Mouse (Mus musculus) kidney, embryonic 15.5 days (tissue): Measurements from ENCODE around the gene Rln3. TPM values are rescaled to one million over a fixed set of nuclear protein-coding genes. Genes with fewer than 3 reads are reported as not detected.
"Not testable (repeated sequence)": the region's sequence is repeated elsewhere in the genome, so short reads cannot be mapped to it uniquely, and the experiment has no call there.

Source experiments
- ATAC-seq: fragments of 200-750 bp; cut with Nextera tagmentation; replicated peaks from 2 replicates; pipeline ENCODE4 v1.8.0; 2017; ENCODE audit warnings: moderate TSS enrichment; ENCODE audit not compliant: low FRiP score
- H3K27ac ChIP-seq: fragments of 300-500 bp; sonication (generic); 2 replicates; pipeline ENCODE4 v1.5.1; 2015; ENCODE audit warnings: mild to moderate bottlenecking, inconsistent platforms
- H3K27me3 ChIP-seq: fragments of 300-500 bp; sonication (generic); 2 replicates; pipeline ENCODE4 v1.6.1; 2015; ENCODE audit warnings: inconsistent platforms
- H3K36me3 ChIP-seq: fragments of 300-500 bp; sonication (generic); 2 replicates; pipeline ENCODE4 v1.6.1; 2015; ENCODE audit warnings: inconsistent platforms
- H3K4me1 ChIP-seq: fragments of 300-500 bp; sonication (generic); 2 replicates; pipeline ENCODE4 v1.6.1; 2015; ENCODE audit warnings: inconsistent platforms
- H3K4me2 ChIP-seq: fragments of 300-500 bp; sonication (generic); 2 replicates; pipeline ENCODE4 v1.6.1; 2015; ENCODE audit warnings: moderate library complexity, mild to moderate bottlenecking, inconsistent platforms
- H3K4me3 ChIP-seq: fragments of 300-500 bp; sonication (generic); replicated peaks from 2 replicates; pipeline ENCODE4 v1.5.1; 2015; ENCODE audit warnings: mild to moderate bottlenecking, inconsistent platforms
- H3K9ac ChIP-seq: fragments of 300-500 bp; sonication (generic); 2 replicates; pipeline ENCODE4 v1.6.1; 2015; ENCODE audit warnings: mild to moderate bottlenecking, inconsistent platforms
- H3K9me3 ChIP-seq: fragments of 300-500 bp; sonication (generic); replicated peaks from 2 replicates; pipeline ENCODE4 v1.6.1; 2016; ENCODE audit warnings: inconsistent platforms
- WGBS: fragments of 180-500 bp; shearing (Covaris S2); methylation state at CpG from one replicate; pipeline ENCODE4 v1.1.7; 2015; ENCODE audit warnings: mixed read lengths; 5-methylcytosine and 5-hydroxymethylcytosine counted together
- polyA plus RNA-seq: library from polyadenylated mRNA; unstranded; fragments of >200 nt; fragmentation: Nextera tagmentation; extraction: Ambion mirVana; gene quantifications from 2 replicates; pipeline ENCODE4 v1.2.1, GENCODE M21; 2015

The Rln3 gene
- polyA plus RNA-seq, 1 experiment from 2014 or later = not detected

GRCm38 (mm10) chr8:84012499-84013165 lies 32.2 kb downstream of the Rln3 start:
- H3K9ac ChIP-seq = peak overlapping the region; percentile 31; the same call in 1 of the 2 replicates
- H3K4me2 ChIP-seq = peak overlapping the region; percentile 95
- no peaks in the 10 kb centered on the region for H3K36me3 ChIP-seq
- peak; percentile 44; the same call in 1 of the 2 replicates for ATAC-seq
- H3K4me1 ChIP-seq = peaks cover 32% of the 10 kb centered on the region
- WGBS = 6% methylated on average over 35 of the region's 35 CpGs
- peak overlapping the region; percentile 54 for H3K4me3 ChIP-seq
- H3K27ac ChIP-seq = peak overlapping the region; percentile 15; the same call in 1 of the 2 replicates
- peaks cover 36% of the 10 kb centered on the region for H3K27me3 ChIP-seq
- no peaks in the 10 kb centered on the region for H3K9me3 ChIP-seq

GRCm38 (mm10) chr8:84011705-84012498 lies 32.9 kb downstream of the Rln3 start, which contains the start of gene 2210011C24Rik:
Gene 2210011C24Rik, minus strand, starts transcription at chr8:84012171.
- peak within 1 kb of the TSS; percentile 95 for H3K4me2 ChIP-seq
- H3K9ac ChIP-seq = peak within 1 kb of the TSS; percentile 51
- peaks cover 36% of the 10 kb centered on the region for H3K27me3 ChIP-seq
- H3K36me3 ChIP-seq = no peaks in the 10 kb centered on the region
- ATAC-seq = peak; percentile 44
- peak within 1 kb of the TSS; percentile 15; the same call in 1 of the 2 replicates for H3K27ac ChIP-seq
- under 1% methylated on average over 45 of the region's 45 CpGs for WGBS
- H3K4me3 ChIP-seq = peak within 1 kb of the TSS; percentile 54
- no peaks in the 10 kb centered on the region for H3K9me3 ChIP-seq
- H3K4me1 ChIP-seq = peaks cover 32% of the 10 kb centered on the region

- Histone ChIP-seq H3K27ac (no peak overlapping the region), H3K27me3 (peaks cover 36% of the 10 kb centered on the region), H3K9me3 (no peaks in the 10 kb centered on the region), H3K4me1 (peaks cover 32% of the 10 kb centered on the region), H3K9ac (peak overlapping the region; percentile 51; the same call in 1 of the 2 replicates), H3K4me3 (peak overlapping the region; percentile 54), H3K36me3 (no peaks in the 10 kb centered on the region), H3K4me2 (peak overlapping the region; percentile 95)
- 1% methylated on average over 83 of the region's 83 CpGs for WGBS
- ATAC-seq = peak; percentile 41; the same call in 1 of the 2 replicates
These were observed 33.9 kb downstream of the Rln3 start for GRCm38 (mm10) chr8:84010625-84011611.

- Histone ChIP-seq H3K4me1 (peaks cover 35% of the 10 kb centered on the region), H3K4me3 (no peak overlapping the region)
- peak; percentile 7 for ATAC-seq
These were observed 34.9 kb downstream of the Rln3 start for GRCm38 (mm10) chr8:84009876-84010275.

GRCm38 (mm10) chr8:84008362-84008761 lies 36.4 kb downstream of the Rln3 start:
- Histone ChIP-seq H3K27me3 (peaks cover 34% of the 10 kb centered on the region), H3K4me2 (no peak overlapping the region), H3K36me3 (no peaks in the 10 kb centered on the region), H3K4me3 (no peak overlapping the region), H3K27ac (no peak overlapping the region), H3K4me1 (peaks cover 47% of the 10 kb centered on the region), H3K9me3 (no peaks in the 10 kb centered on the region), H3K9ac (no peak overlapping the region)
- no peak for ATAC-seq
- 32% methylated on average over 7 of the region's 7 CpGs for WGBS

More at GRCm38 (mm10) chr8:84009876-84010275, 34.9 kb downstream of the Rln3 start:
- 1% methylated on average over 11 of the region's 11 CpGs for WGBS
- Histone ChIP-seq H3K9me3 (no peaks in the 10 kb centered on the region), H3K27ac (no peak overlapping the region), H3K9ac (no peak overlapping the region), H3K4me2 (peak overlapping the region; percentile 95), H3K36me3 (no peaks in the 10 kb centered on the region), H3K27me3 (peaks cover 36% of the 10 kb centered on the region)

- H3K4me1 ChIP-seq = peaks cover 41% of the 10 kb centered on the region
- not testable (repeated sequence) for ATAC-seq, H3K4me2 ChIP-seq, H3K9me3 ChIP-seq, H3K4me3 ChIP-seq, H3K9ac ChIP-seq
- 90% methylated on average over 7 of the region's 7 CpGs for WGBS
- H3K36me3 ChIP-seq = peaks cover 20% of the 10 kb centered on the region
- H3K27me3 ChIP-seq = peaks cover 11% of the 10 kb centered on the region
- H3K27ac ChIP-seq = peak overlapping the region; percentile 88; the same call in 1 of the 2 replicates
These were observed 39.3 kb downstream of the Rln3 start for GRCm38 (mm10) chr8:84005502-84005901.

GRCm38 (mm10) chr8:84004533-84005201 lies 40.1 kb downstream of the Rln3 start:
- ATAC-seq = peak; percentile 79
- Histone ChIP-seq H3K9me3 (no peaks in the 10 kb centered on the region), H3K27me3 (peaks cover 6% of the 10 kb centered on the region; the same call in 1 of the 2 replicates), H3K27ac (peak overlapping the region; percentile 88), H3K36me3 (peaks cover 29% of the 10 kb centered on the region), H3K9ac (peak overlapping the region; percentile 63), H3K4me3 (peak overlapping the region; percentile 59), H3K4me1 (peaks cover 38% of the 10 kb centered on the region), H3K4me2 (peak overlapping the region; percentile 93)
- under 1% methylated on average over 30 of the region's 30 CpGs for WGBS

GRCm38 (mm10) chr8:84003612-84004246 lies 41.1 kb downstream of the Rln3 start:
- WGBS = 67% methylated on average over 6 of the region's 6 CpGs
- Histone ChIP-seq H3K27ac (peak overlapping the region; percentile 88), H3K36me3 (peaks cover 36% of the 10 kb centered on the region), H3K9me3 (no peaks in the 10 kb centered on the region), H3K4me3 (peak overlapping the region; percentile 59), H3K9ac (peak overlapping the region; percentile 63), H3K27me3 (peaks cover 6% of the 10 kb centered on the region; the same call in 1 of the 2 replicates), H3K4me2 (peak overlapping the region; percentile 93), H3K4me1 (peaks cover 46% of the 10 kb centered on the region)
- ATAC-seq = no peak

- H3K27ac ChIP-seq = no peak overlapping the region
- ATAC-seq = no peak
- H3K36me3 ChIP-seq = peaks cover 36% of the 10 kb centered on the region
- H3K4me3 ChIP-seq = no peak overlapping the region
- no peak overlapping the region for H3K4me2 ChIP-seq
- 60% methylated on average over 12 of the region's 12 CpGs for WGBS
- H3K27me3 ChIP-seq = peaks cover 6% of the 10 kb centered on the region; the same call in 1 of the 2 replicates
- peaks cover 47% of the 10 kb centered on the region for H3K4me1 ChIP-seq
- no peaks in the 10 kb centered on the region for H3K9me3 ChIP-seq
- no peak overlapping the region for H3K9ac ChIP-seq
These were observed 41.7 kb downstream of the Rln3 start for GRCm38 (mm10) chr8:84002957-84003611.
